In genomic region chr2:172370411-172371223, GRCm38 (mm10) we compare ENCODE assay signal across 8 mouse cellular contexts. TPM values are rescaled to one million over a fixed set of nuclear protein-coding genes. Genes with fewer than 3 reads are reported as not detected.
A peak's percentile ranks its signal among the peaks of the same experiment; 100 is the strongest.
DNase-seq lines count a peak whose midpoint lies in the region; ATAC-seq lines count a peak whose summit lies in the region.

Aurka (minus strand) TSS chr2:172370535.
Cstf1 (plus strand) TSS chr2:172370681.

- H3K27ac ChIP-seq in hindbrain, embryonic 14.5 days: peak within 1 kb of the TSS; percentile 88

- peak; percentile 98 for ATAC-seq in hindbrain, embryonic 14.5 days (ENCODE audit: low FRiP score)

- DNase-seq in R1 (ENCODE audit: low read depth, low spot score): peak; percentile 98
- DNase-seq in cerebellum, postnatal 25 days: peak; percentile 96 to 98
- peak; percentile 94 for DNase-seq in frontal cortex, postnatal 25 days (ENCODE audit: low spot score in 2 of 2)
- peak; percentile 96 for DNase-seq in hindbrain, embryonic 14.5 days (ENCODE audit: low spot score)
- peak; percentile 95 to 96 for DNase-seq in layer of hippocampus, postnatal 36 days
- peak; percentile 97 for DNase-seq in lung, postnatal 36 days
- DNase-seq in retina, postnatal 1 day: peak; percentile 98
- peak; percentile 88 to 97 for DNase-seq in urinary bladder, adult 18-20 months (ENCODE audit: low spot score in 2 of 2)

- no peaks in the 10 kb centered on the region for H3K27me3 ChIP-seq in hindbrain, embryonic 14.5 days (ENCODE audit: control insufficient read depth, insufficient read depth, low read length)

- H3K4me1 ChIP-seq in hindbrain, embryonic 14.5 days (replicated peaks; ENCODE audit: control insufficient read depth, insufficient read depth, low read length): peaks cover 9% of the 10 kb centered on the region

- WGBS in hindbrain, embryonic 14.5 days: under 1% methylated on average over 66 of the region's 66 CpGs

- H3K9me3 ChIP-seq in hindbrain, embryonic 14.5 days (ENCODE audit: control insufficient read depth, low read length): no peaks in the 10 kb centered on the region

- H3K4me3 ChIP-seq in hindbrain, embryonic 14.5 days (replicated peaks; ENCODE audit: low read length): peak within 1 kb of the TSS; percentile 97

- H3K4me2 ChIP-seq in hindbrain, embryonic 14.5 days (replicated peaks): peak within 1 kb of the TSS; percentile 80

- peak within 1 kb of the TSS; percentile 93 for H3K9ac ChIP-seq in hindbrain, embryonic 14.5 days

- H3K36me3 ChIP-seq in hindbrain, embryonic 14.5 days (replicated peaks; ENCODE audit: control insufficient read depth, insufficient read depth): peaks cover 28% of the 10 kb centered on the region

RNA-seq across cellular contexts. Expression of gene Aurka, which starts in this region (rescaled TPM):
- 18.8 and 19.9 TPM in 2 replicates for polyA plus RNA-seq in hindbrain, embryonic 14.5 days (2014; fragmentation: Nextera tagmentation; extraction: Ambion mirVana)
- total RNA-seq in layer of hippocampus, postnatal 36 days (2021): 1 to 10 TPM; 2.2 to 2.4 TPM

RNA-seq across cellular contexts. Expression of gene Cstf1, which starts in this region (rescaled TPM):
- polyA plus RNA-seq in hindbrain, embryonic 14.5 days (2014; fragmentation: Nextera tagmentation; extraction: Ambion mirVana): 26.6 and 29.8 TPM in 2 replicates
- 10 to 100 TPM; 24.3 to 28.8 TPM for total RNA-seq in layer of hippocampus, postnatal 36 days (2021)

Comparison
In these comparisons a context has a peak if more than half of its experiments do, and no peak if none do; other contexts are left out.
1. Peak in every context shown above with its lines: DNase-seq, ATAC-seq, H3K4me3 ChIP-seq and H3K27ac ChIP-seq.